18 mouse cellular contexts compared by ENCODE assay signal in genomic region chr15:91257140-91257539, GRCm38 (mm10). TPM values are rescaled to one million over a fixed set of nuclear protein-coding genes. Genes with fewer than 3 reads are reported as not detected.
DNase-seq lines count a peak whose midpoint lies in the region; ATAC-seq lines count a peak whose summit lies in the region.
"Had no signal": no experiment of that assay in that cellular context is flagged by ENCODE, and none has a peak within 500 bp of the region (broad histone marks: within the 10 kb centered on the region; RNA-seq: fewer than 3 reads in every experiment).

No protein-coding gene starts in this region.

- no peak overlapping the region for H3K4me2 ChIP-seq in midbrain, embryonic 14.5 days (ENCODE audit: low read length)
- no peak overlapping the region for H3K4me2 ChIP-seq in midbrain, embryonic 16.5 days (ENCODE audit: low read length)
- H3K4me2 ChIP-seq: midbrain, embryonic 11.5 days; stomach, embryonic 15.5 days had no signal

- ATAC-seq in midbrain, embryonic 14.5 days (ENCODE audit: low FRiP score, low TSS enrichment): no peak
- ATAC-seq in midbrain, embryonic 16.5 days: no peak
- ATAC-seq: Patski had no signal

- no peak overlapping the region for H3K27ac ChIP-seq in midbrain, embryonic 14.5 days (replicated peaks; ENCODE audit: low read depth, low read length)
- H3K27ac ChIP-seq in midbrain, embryonic 16.5 days (ENCODE audit: low read length): no peak overlapping the region
- H3K27ac ChIP-seq: heart, embryonic 10.5 days; liver, embryonic 14.5 days; stomach, embryonic 15.5 days had no signal

- H3K9ac ChIP-seq in midbrain, embryonic 14.5 days (replicated peaks; ENCODE audit: low read length): no peak overlapping the region
- H3K9ac ChIP-seq in midbrain, embryonic 16.5 days (ENCODE audit: low read depth, low read length): no peak overlapping the region
- H3K9ac ChIP-seq: liver, embryonic 14.5 days; stomach, embryonic 15.5 days had no signal

- 60% methylated on average over 11 of the region's 11 CpGs for WGBS in midbrain, embryonic 14.5 days
- WGBS in midbrain, embryonic 16.5 days: 68% methylated on average over 11 of the region's 11 CpGs

- DNase-seq in adrenal gland, postnatal 14 days: peak; percentile 11
- DNase-seq in adrenal gland, adult 2 months: no peak
- DNase-seq in midbrain, embryonic 14.5 days: peak; percentile 37
- peak; percentile 54 to 55 for DNase-seq in kidney, adult 8-10 months
- DNase-seq in skeletal muscle tissue, adult 2 months (ENCODE audit: low read depth, low spot score): peak; percentile 79
- no peak for DNase-seq in spleen, postnatal 36 days (ENCODE audit: low spot score in 2 of 2)
- DNase-seq in layer of hippocampus, postnatal 36 days: no peak
- DNase-seq: adrenal gland, postnatal 10 days; cerebellum, postnatal 25 days; layer of hippocampus, adult 9-11 months; thymus, postnatal 14 days had no signal

- no peaks in the 10 kb centered on the region for H3K36me3 ChIP-seq in midbrain, embryonic 14.5 days (ENCODE audit: control insufficient read depth, insufficient read depth, low read length)
- H3K36me3 ChIP-seq in midbrain, embryonic 16.5 days (ENCODE audit: control insufficient read depth, insufficient read depth, low read length): no peaks in the 10 kb centered on the region
- H3K36me3 ChIP-seq: heart, embryonic 10.5 days; stomach, embryonic 15.5 days had no signal

- H3K4me1 ChIP-seq in midbrain, embryonic 14.5 days (ENCODE audit: control insufficient read depth, insufficient read depth, low read length): no peaks in the 10 kb centered on the region
- no peaks in the 10 kb centered on the region for H3K4me1 ChIP-seq in midbrain, embryonic 16.5 days (ENCODE audit: control insufficient read depth, insufficient read depth, low read length)
- H3K4me1 ChIP-seq: heart, embryonic 10.5 days; stomach, embryonic 15.5 days had no signal

- H3K27me3 ChIP-seq in midbrain, embryonic 14.5 days (ENCODE audit: control insufficient read depth, insufficient read depth, low read length): no peaks in the 10 kb centered on the region
- no peaks in the 10 kb centered on the region for H3K27me3 ChIP-seq in midbrain, embryonic 16.5 days (ENCODE audit: control insufficient read depth, insufficient read depth, low read depth, low read length)
- H3K27me3 ChIP-seq: stomach, embryonic 15.5 days had no signal

- no peaks in the 10 kb centered on the region for H3K9me3 ChIP-seq in midbrain, embryonic 14.5 days (ENCODE audit: control insufficient read depth, low read length)
- H3K9me3 ChIP-seq in midbrain, embryonic 16.5 days (replicated peaks; ENCODE audit: control insufficient read depth, low read length, poor library complexity, severe bottlenecking): no peaks in the 10 kb centered on the region
- H3K9me3 ChIP-seq: heart, embryonic 10.5 days; stomach, embryonic 15.5 days had no signal

- no peak overlapping the region for H3K4me3 ChIP-seq in midbrain, embryonic 14.5 days (replicated peaks; ENCODE audit: low read depth, low read length)
- H3K4me3 ChIP-seq in midbrain, embryonic 16.5 days (ENCODE audit: low read depth, low read length): no peak overlapping the region
- H3K4me3 ChIP-seq: heart, embryonic 10.5 days; stomach, embryonic 15.5 days had no signal

RNA-seq across cellular contexts. Expression of gene CN725425, which starts 57.8 kb away (rescaled TPM):
- total RNA-seq in adrenal gland, postnatal 14 days (2021): not detected in 2 replicates
- not detected for total RNA-seq in adrenal gland, adult 2 months (2021)
- not detected in 2 replicates for polyA plus RNA-seq in adrenal gland, adult 2 months (2012; rRNA removed)
- polyA plus RNA-seq in midbrain, embryonic 14.5 days (2014; fragmentation: Nextera tagmentation; extraction: Ambion mirVana): 0.11 TPM in 1 of 2 replicates, not detected in the other
- not detected in 2 replicates for polyA plus RNA-seq in midbrain, embryonic 16.5 days (2015; fragmentation: Nextera tagmentation; extraction: Ambion mirVana)
- total RNA-seq in layer of hippocampus, postnatal 36 days (2021): under 1 TPM in 1 of 2 experiments, not detected in 1; 0.17 TPM
- total RNA-seq: adrenal gland, postnatal 10 days; left cerebral cortex, postnatal 36 days had no signal
- polyA plus RNA-seq: midbrain, embryonic 11.5 days; Patski; stomach, embryonic 15.5 days had no signal

Comparison
In these comparisons a context has a peak if more than half of its experiments do, and no peak if none do; other contexts are left out.
1. DNase-seq: peak in adrenal gland, postnatal 14 days (single experiment), midbrain, embryonic 14.5 days (single experiment), kidney, adult 8-10 months (2 of 2) and skeletal muscle tissue, adult 2 months (single experiment); none in adrenal gland, adult 2 months (single experiment), spleen, postnatal 36 days (0 of 2) and layer of hippocampus, postnatal 36 days (0 of 2).